Mouse (Mus musculus) layer of hippocampus, adult 18-20 months (tissue): ENCODE results near the gene Cacnb4. TPM values are rescaled to one million over a fixed set of nuclear protein-coding genes. Genes with fewer than 3 reads are reported as not detected.

ENCODE experiments used
- DNase-seq, 2 experiments: peaks; one replicate each; pipeline ENCODE4 v3.0.0; 2022; ENCODE audit warnings: low spot score in 2 of 2
- total RNA-seq, 2 experiments: library from RNA; stranded (reverse); gene quantifications; 2 replicates each; pipeline ENCODE4 v1.2.3; 2021

Gene Cacnb4
- total RNA-seq, 2 experiments from 2014 or later: 74.9 to 75.9 TPM

DNA sequence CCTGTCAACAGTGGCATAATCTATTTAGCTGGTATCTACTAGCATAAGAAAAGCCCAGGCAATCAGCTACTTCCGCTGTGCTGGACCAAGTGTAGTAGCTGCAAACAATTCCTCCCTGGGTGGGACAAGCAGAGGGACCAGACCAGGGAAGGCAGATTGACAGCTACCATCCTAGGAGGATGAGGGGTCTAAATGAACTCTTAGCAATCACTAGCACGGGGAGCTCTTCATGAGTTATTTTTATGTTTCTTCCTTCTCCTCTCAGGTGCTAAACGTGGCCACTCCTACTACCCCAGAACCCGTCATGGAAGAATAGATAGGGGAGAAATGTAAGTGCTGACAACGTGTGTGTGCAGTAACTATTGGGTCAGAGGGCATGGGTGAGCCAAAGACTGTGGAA is 105.8 kb downstream of the Cacnb4 start:
- DNase-seq: no peak

- no peak for DNase-seq
Measured at GRCm38 (mm10) chr2:52570171-52570570, 106.5 kb downstream of the Cacnb4 start.

DNA sequence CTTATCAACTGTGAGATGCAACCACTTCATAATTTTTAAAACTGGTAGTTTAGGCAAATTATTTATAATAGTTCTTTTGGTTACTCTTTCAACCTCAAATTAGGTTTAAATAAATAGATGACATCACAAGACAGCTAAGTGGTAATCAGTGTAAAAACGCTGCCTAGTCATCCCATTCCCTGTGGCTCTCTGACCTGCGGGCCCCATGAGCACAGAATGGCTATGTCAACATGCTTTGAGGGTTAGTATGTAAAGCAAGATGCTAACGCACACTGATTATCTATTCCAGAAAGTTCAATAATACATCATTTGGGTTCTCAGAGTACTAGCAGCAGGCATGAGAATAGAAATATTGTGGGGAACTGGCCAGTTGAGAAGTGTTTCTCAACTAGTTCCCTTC is 108.5 kb downstream of the Cacnb4 start:
- no peak for DNase-seq

- DNase-seq: no peak
Measured at GRCm38 (mm10) chr2:52567421-52567820, 109.2 kb downstream of the Cacnb4 start.

- no peak for DNase-seq
Measured at GRCm38 (mm10) chr2:52563277-52563676, 113.4 kb downstream of the Cacnb4 start.

DNA sequence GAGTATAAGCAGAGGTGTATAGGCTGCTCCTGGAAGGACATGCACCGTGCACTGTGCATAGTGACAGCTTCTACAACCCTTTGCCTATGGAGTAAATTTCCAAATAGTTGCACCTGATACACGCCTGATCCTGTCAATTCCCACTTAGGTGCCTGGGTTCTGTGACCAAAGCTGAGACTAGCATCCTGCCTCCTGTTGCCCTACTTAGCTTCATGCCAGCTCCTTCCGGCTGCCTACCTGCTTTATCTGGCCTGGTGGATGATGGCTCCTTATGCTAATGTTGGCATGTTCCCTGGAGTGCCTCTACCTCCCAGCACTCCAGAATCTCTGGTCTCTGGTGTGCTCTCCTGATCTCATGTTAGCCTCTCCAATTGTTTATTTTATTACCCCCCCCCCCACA is 114.3 kb downstream of the Cacnb4 start:
- no peak for DNase-seq

- no peak for DNase-seq
Measured at GRCm38 (mm10) chr2:52561137-52561536, 115.5 kb downstream of the Cacnb4 start.

DNA sequence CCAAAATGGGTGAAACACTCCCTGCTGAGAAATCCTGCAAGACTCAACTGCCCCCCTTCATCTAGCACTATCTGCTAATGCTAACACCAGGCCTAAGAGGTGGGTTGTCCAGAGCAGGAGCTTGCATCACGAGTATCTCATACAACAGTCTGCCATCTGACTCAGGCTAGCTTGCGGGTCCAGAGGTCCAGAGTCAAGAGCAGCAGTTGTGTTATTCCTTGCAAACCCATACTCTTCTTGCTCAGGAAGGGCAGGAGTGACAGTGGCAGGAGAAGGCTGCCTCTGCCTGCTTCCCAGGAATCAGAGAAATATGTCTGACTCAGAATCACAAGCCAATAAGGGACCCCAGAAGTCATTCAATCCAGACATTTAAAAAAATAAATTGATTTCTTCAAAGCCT is 116.4 kb downstream of the Cacnb4 start:
- no peak for DNase-seq

DNA sequence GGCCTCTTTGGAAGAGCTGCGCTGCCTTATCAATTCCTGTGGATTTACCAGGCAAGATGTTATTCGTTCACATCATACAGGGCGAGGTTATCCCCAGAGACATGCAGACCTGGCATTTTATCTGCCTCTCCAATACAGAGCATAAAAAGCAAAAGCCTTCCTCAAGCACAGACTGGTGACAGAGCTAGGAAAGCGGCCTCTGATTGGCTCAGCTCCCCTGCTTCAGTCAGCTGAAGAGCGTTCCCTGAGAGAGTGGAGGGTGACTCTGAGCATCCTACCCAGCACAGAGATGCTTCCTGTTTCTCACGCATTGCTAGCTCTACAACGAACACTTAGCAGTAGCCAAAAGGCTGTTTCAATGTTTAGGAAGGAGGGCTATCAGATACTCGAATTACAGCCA is 118.2 kb downstream of the Cacnb4 start:
- peak; percentile 72 to 85 for DNase-seq

- peak; percentile 32 to 66 for DNase-seq
Measured at GRCm38 (mm10) chr2:52557503-52558275, 118.9 kb downstream of the Cacnb4 start.

GRCm38 (mm10) chr2:52556961-52557326 is 119.7 kb downstream of the Cacnb4 start:
- DNase-seq: peak in 1 of 2 experiments; percentile 29

GRCm38 (mm10) chr2:52556298-52556960 is 120.2 kb downstream of the Cacnb4 start:
- DNase-seq: peak in 1 of 2 experiments; percentile 36

DNA sequence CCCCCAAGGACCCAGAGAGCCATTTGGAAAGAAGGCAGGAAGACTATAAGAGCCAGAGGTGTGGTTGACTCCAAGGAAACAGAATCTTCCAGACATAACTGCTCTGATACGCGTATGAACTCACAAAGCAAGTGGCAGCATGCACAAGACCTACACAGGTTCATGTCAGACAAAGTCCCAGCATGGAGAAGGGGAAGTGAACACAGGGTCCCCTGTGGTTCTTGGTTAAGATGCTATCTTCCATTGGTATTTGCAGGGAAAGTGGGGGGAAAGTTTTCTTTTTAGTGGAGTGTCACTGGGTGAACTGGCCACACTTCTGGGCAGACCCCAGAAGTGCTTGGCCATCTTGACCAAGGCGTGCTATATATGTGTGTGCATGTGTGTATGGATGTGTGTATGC is 128.2 kb downstream of the Cacnb4 start:
- DNase-seq: no peak

- DNase-seq: no peak
Measured at GRCm38 (mm10) chr2:52547331-52547730, 129.3 kb downstream of the Cacnb4 start.

GRCm38 (mm10) chr2:52544527-52544926 is 132.1 kb downstream of the Cacnb4 start:
- no peak for DNase-seq

- DNase-seq: no peak
Measured at GRCm38 (mm10) chr2:52541068-52541467, 135.6 kb downstream of the Cacnb4 start.

GRCm38 (mm10) chr2:52539318-52539717 is 137.3 kb downstream of the Cacnb4 start:
- no peak for DNase-seq

DNA sequence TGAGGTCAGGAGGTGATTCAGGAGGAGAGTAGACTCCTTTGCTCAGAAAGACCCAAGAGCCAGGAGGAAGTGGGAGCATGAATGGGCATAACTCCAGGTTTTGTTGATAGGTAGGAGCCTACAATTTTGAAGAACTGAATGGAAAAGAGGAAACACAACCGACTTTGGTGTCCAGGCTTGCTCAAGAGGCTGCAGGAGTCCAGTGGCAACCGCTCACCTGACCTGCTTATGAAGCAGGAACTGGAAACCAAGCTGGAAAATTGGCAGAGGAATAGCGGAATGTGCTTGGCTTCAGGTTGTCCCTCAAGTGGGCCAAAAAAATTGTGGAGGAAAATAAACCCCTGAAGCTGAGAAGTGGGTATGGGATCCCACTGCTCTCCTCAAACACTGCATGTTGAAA is 139.0 kb downstream of the Cacnb4 start:
- no peak for DNase-seq

- DNase-seq: no peak
Measured at GRCm38 (mm10) chr2:52537155-52537554, 139.5 kb downstream of the Cacnb4 start.

- no peak for DNase-seq
Measured at GRCm38 (mm10) chr2:52536511-52536910, 140.1 kb downstream of the Cacnb4 start.

DNA sequence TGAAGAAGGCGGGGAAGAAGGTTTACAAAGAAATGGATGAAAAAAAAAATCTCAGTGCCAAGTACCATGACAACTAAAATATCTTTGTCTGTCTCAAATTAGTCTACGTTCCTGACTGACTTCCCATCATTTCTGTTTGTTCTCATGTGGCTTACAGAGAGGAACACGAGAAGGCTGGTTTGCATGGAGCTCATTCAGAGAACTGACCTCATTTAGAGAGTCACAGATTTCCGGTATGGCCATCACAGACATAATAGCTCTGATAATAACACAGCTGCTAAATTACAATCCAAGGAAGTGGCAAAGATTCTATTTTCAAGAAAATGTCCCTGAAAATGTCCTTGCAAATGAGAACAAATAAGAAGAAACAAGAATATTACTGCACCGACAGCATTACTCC is 142.9 kb downstream of the Cacnb4 start:
- no peak for DNase-seq

DNA sequence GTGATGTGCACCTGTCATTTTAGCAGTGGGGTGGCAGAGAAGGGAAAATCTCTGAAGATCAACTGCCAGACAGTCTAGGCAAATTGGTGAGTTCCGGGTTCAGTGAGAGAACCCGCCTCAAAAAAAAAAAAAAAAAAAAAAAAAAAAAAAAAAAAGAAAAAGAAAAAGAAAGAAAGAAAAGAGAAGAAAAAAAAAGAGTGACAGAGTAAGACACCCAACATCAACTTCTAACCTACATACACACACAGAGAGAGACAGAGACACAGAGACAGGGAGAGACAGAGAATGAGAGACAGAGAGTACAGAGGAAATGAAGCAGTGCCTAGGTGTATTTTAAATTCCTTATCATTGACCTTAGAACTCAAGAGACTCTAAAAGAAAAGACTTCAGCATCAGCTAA is 146.1 kb downstream of the Cacnb4 start:
- no peak for DNase-seq

DNA sequence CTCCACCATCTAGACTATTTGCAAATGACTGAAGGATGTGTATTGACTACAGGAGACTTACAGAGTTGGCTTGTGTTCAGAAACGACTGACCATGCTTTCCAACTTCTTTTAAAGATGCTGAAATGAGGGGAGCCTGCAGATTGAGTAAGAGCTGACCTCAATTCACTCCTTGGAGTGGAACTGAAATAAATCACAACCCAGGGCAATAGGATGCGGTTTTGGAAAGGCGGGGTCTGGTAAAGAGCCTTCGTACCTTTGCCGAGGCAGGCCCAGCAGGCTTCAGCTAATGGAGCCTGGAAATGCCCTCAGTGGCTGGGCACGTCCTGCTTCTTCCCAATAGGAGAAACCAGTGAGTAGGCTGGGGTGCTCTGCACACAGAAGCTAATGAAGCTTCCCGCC is 147.4 kb downstream of the Cacnb4 start:
- no peak for DNase-seq
